Mouse (Mus musculus): ENCODE measurements around the gene Mcu. TPM values are rescaled to one million over a fixed set of nuclear protein-coding genes. Genes with fewer than 3 reads are reported as not detected.

Mcu gene
- polyA plus RNA-seq, 1 experiment from 2014 or later, result 23.8 TPM

DNA sequence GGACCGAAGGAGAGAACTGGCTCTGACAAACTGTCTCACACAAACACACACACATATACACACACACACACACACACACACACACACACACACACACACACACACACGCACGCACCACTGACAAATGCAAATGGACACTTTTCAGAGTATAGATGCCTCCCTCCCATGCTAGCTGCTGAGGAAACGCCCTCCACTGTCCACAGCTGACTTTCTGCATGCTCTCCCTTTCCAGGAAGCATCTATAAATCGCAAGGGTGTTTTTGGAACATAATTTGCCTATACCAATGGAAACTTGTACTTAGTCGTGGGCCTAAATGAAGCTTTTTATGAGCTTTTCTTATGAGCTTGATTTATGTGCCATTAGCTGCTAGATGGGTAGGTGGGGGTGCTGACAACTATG is 46.1 kb downstream of the Mcu start:
- H3K9ac ChIP-seq (ENCODE audit: low read length), result no peak overlapping the region
- H3K4me2 ChIP-seq (ENCODE audit: low read depth, low read length), result no peak overlapping the region
- no peak for ATAC-seq (replicated peaks; ENCODE audit: extremely low read depth, insufficient read depth, low FRiP score)
- peak overlapping the region; percentile 65 for H3K27ac ChIP-seq (ENCODE audit: low read length)
- no peaks in the 10 kb centered on the region for H3K36me3 ChIP-seq (ENCODE audit: control insufficient read depth, insufficient read depth)
- H3K27me3 ChIP-seq (ENCODE audit: control insufficient read depth, insufficient read depth, low read length), result no peaks in the 10 kb centered on the region
- H3K4me3 ChIP-seq (ENCODE audit: low read length), result no peak overlapping the region
- H3K9me3 ChIP-seq (replicated peaks; ENCODE audit: control insufficient read depth, low read length), result peaks cover 2% of the 10 kb centered on the region; the same call in 1 of the 2 replicates
- peaks cover 10% of the 10 kb centered on the region for H3K4me1 ChIP-seq (ENCODE audit: control insufficient read depth, insufficient read depth, low read length)
- WGBS, result 78% methylated on average over 6 of the region's 6 CpGs

DNA sequence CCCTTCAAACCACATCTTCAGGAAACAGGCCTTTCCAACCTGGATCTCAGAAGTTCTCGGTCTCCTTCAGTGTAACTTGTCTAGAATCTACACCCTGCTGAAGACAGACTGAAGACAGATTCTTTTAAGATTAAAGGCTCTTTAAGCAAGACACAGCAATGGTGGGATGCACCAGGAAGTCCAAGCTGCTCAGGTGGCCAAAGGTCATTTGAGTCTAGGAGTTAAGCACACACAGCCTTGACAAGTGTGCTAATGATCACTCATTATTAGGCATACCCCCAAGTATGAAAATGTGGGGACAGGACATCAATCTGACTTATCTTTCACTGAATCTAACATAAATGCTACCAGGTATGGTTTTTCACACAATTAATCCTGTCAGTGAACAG is 47.0 kb downstream of the Mcu start:
- no peak for ATAC-seq (replicated peaks; ENCODE audit: extremely low read depth, insufficient read depth, low FRiP score)
- no peak overlapping the region for H3K27ac ChIP-seq (ENCODE audit: low read length)
- WGBS, result 85% methylated on average over 1 of the region's 1 CpGs
- H3K36me3 ChIP-seq (ENCODE audit: control insufficient read depth, insufficient read depth), result no peaks in the 10 kb centered on the region
- no peak overlapping the region for H3K9ac ChIP-seq (ENCODE audit: low read length)
- no peak overlapping the region for H3K4me3 ChIP-seq (ENCODE audit: low read length)
- H3K4me1 ChIP-seq (ENCODE audit: control insufficient read depth, insufficient read depth, low read length), result peaks cover 10% of the 10 kb centered on the region
- no peak overlapping the region for H3K4me2 ChIP-seq (ENCODE audit: low read depth, low read length)
- no peaks in the 10 kb centered on the region for H3K27me3 ChIP-seq (ENCODE audit: control insufficient read depth, insufficient read depth, low read length)
- peaks cover 2% of the 10 kb centered on the region; the same call in 1 of the 2 replicates for H3K9me3 ChIP-seq (replicated peaks; ENCODE audit: control insufficient read depth, low read length)

DNA sequence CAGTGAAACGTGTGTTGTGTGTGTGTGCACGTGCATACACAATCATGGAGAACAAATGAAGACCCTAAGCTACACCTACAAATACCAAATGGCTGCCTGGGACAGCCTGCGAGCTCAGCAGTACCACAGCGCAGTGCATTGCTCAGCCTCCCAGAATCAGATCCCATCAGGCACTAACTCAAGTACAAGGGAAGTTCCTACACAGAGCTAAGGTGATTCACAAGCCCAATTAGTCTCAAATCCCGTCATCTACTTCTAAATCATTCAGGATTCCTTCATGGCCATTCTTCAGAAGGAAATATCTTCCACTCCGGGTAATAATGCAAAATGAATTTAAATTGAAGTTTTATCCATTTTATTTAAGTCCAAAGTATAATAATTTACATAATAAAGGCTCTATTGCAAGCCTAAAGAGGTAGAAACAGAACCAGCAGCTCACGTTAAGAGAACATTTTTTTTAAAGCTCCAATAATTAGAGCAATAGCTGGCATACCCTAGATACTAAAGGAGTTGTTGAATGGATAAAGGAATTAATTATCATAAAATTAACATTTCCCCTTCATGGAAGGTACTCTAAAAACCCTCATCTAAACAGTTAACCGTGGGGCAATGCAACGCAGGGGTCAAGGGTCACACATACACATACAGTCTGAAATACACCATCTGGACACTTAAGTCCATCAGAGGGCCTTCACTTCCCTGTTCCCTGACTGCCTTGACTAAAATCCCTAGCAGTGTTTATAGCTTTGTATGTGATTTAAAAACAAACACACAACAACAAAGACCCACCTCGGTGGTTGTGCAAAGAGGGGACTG is 47.6 kb downstream of the Mcu start:
- Histone ChIP-seq H3K4me3 (ENCODE audit: low read length) (no peak overlapping the region), H3K9ac (ENCODE audit: low read length) (no peak overlapping the region), H3K4me1 (ENCODE audit: control insufficient read depth, insufficient read depth, low read length) (peaks cover 10% of the 10 kb centered on the region), H3K9me3 (replicated peaks; ENCODE audit: control insufficient read depth, low read length) (0 out of 2 replicates have a peak, but pooled peaks cover 2% of the 10 kb centered on the region), H3K4me2 (ENCODE audit: low read depth, low read length) (no peak overlapping the region), H3K27ac (ENCODE audit: low read length) (no peak overlapping the region), H3K27me3 (ENCODE audit: control insufficient read depth, insufficient read depth, low read length) (no peaks in the 10 kb centered on the region), H3K36me3 (ENCODE audit: control insufficient read depth, insufficient read depth) (no peaks in the 10 kb centered on the region)
- 82% methylated on average over 10 of the region's 10 CpGs for WGBS
- no peak for ATAC-seq (replicated peaks; ENCODE audit: extremely low read depth, insufficient read depth, low FRiP score)

DNA sequence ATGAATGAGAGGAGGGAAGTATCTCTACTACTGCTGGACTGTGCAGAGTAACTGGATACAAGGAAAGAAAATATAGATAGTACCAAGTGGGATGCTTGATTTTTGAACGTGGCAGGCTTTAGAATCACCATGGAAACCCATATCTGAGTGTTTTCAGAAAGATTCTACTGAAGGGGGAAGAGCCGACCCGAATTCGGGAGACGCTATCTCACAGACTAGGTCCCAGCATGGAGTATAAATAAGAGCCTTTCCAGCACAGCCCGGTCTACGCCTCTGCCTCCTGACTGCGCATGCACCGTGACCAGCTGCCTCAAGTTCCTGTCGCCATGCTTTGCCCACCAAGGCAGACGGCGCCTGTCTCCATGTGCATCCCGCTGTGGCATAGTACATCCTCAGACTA is 49.5 kb downstream of the Mcu start:
- Histone ChIP-seq H3K4me3 (ENCODE audit: low read length) (no peak overlapping the region), H3K27me3 (ENCODE audit: control insufficient read depth, insufficient read depth, low read length) (no peaks in the 10 kb centered on the region), H3K36me3 (ENCODE audit: control insufficient read depth, insufficient read depth) (no peaks in the 10 kb centered on the region), H3K9me3 (replicated peaks; ENCODE audit: control insufficient read depth, low read length) (no peaks in the 10 kb centered on the region), H3K4me2 (ENCODE audit: low read depth, low read length) (no peak overlapping the region), H3K4me1 (ENCODE audit: control insufficient read depth, insufficient read depth, low read length) (peaks cover 13% of the 10 kb centered on the region), H3K27ac (ENCODE audit: low read length) (no peak overlapping the region), H3K9ac (ENCODE audit: low read length) (no peak overlapping the region)
- no peak for ATAC-seq (replicated peaks; ENCODE audit: extremely low read depth, insufficient read depth, low FRiP score)
- WGBS, result 78% methylated on average over 13 of the region's 13 CpGs

DNA sequence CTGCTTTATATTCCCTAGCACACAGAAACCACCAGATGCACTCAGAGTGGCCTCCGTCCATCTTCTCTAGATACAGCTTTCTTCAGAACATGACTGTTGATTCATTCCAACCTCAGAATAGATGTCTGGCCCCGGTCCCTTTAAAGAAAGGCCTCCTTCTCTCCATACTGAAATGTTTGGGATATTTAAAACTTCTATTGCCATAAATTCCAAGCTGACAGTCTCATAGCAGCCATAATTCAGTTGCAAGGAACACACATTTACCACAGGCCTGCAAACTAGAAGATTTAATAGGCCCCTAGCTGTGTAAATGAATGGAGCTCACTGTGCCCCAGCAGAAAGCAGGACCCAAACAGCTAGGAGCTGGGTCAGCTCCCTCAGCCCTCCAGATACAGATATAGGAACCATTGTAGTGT is 50.5 kb downstream of the Mcu start:
- H3K4me1 ChIP-seq (ENCODE audit: control insufficient read depth, insufficient read depth, low read length), result peaks cover 10% of the 10 kb centered on the region
- WGBS, result 65% methylated on average over 2 of the region's 2 CpGs
- H3K4me3 ChIP-seq (ENCODE audit: low read length), result no peak overlapping the region
- no peaks in the 10 kb centered on the region for H3K27me3 ChIP-seq (ENCODE audit: control insufficient read depth, insufficient read depth, low read length)
- H3K9me3 ChIP-seq (replicated peaks; ENCODE audit: control insufficient read depth, low read length), result no peaks in the 10 kb centered on the region
- no peak overlapping the region for H3K9ac ChIP-seq (ENCODE audit: low read length)
- no peak overlapping the region for H3K27ac ChIP-seq (ENCODE audit: low read length)
- H3K36me3 ChIP-seq (ENCODE audit: control insufficient read depth, insufficient read depth), result no peaks in the 10 kb centered on the region
- no peak for ATAC-seq (replicated peaks; ENCODE audit: extremely low read depth, insufficient read depth, low FRiP score)
- H3K4me2 ChIP-seq (ENCODE audit: low read depth, low read length), result no peak overlapping the region

DNA sequence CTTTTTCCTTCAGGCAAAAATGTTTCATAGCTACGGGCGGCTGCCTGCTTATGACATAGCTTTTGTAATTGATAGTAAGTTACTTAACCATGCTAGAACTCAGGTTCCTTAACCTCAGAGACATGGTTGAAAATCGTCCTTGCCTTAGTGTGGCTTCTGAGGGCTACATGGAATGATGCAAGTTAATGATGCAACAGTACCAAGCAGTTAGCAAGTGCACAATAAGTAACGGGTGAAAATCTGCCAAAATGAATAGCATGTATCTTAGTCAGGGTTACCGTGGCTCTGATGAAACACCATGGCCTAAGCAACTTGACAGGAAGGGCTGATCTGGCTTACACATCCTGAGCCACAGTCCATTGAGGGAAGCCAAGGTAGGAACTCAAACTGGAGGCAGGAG is 51.9 kb downstream of the Mcu start:
- Histone ChIP-seq H3K4me2 (ENCODE audit: low read depth, low read length) (no peak overlapping the region), H3K36me3 (ENCODE audit: control insufficient read depth, insufficient read depth) (no peaks in the 10 kb centered on the region), H3K9ac (ENCODE audit: low read length) (no peak overlapping the region), H3K4me3 (ENCODE audit: low read length) (no peak overlapping the region), H3K4me1 (ENCODE audit: control insufficient read depth, insufficient read depth, low read length) (peaks cover 5% of the 10 kb centered on the region; the same call in 1 of the 2 replicates), H3K9me3 (replicated peaks; ENCODE audit: control insufficient read depth, low read length) (no peaks in the 10 kb centered on the region), H3K27ac (ENCODE audit: low read length) (no peak overlapping the region), H3K27me3 (ENCODE audit: control insufficient read depth, insufficient read depth, low read length) (no peaks in the 10 kb centered on the region)
- ATAC-seq (replicated peaks; ENCODE audit: extremely low read depth, insufficient read depth, low FRiP score), result no peak
- 79% methylated on average over 5 of the region's 5 CpGs for WGBS

DNA sequence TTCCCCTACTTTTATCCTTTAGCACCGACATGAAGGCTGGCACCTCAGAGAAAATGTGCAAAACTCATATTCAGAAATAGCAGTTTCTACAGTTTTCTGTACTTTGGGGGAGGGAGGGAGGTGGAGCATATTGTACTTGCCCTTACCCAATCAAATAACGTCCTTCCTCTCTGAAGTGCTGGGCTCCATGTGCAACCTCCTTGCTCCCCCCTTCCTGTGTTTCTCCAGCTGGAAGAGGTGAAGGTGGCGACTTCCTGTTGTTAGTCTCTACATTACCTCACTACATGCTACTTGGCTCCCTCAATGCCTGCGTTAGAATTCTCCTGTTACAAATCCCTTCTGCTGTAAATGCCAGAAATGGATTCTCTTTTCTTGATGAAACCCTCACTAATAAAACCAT is 54.0 kb downstream of the Mcu start:
- Histone ChIP-seq H3K4me2 (ENCODE audit: low read depth, low read length) (no peak overlapping the region), H3K36me3 (ENCODE audit: control insufficient read depth, insufficient read depth) (no peaks in the 10 kb centered on the region), H3K9me3 (replicated peaks; ENCODE audit: control insufficient read depth, low read length) (no peaks in the 10 kb centered on the region), H3K9ac (ENCODE audit: low read length) (no peak overlapping the region), H3K4me1 (ENCODE audit: control insufficient read depth, insufficient read depth, low read length) (peaks cover 5% of the 10 kb centered on the region; the same call in 1 of the 2 replicates), H3K27me3 (ENCODE audit: control insufficient read depth, insufficient read depth, low read length) (no peaks in the 10 kb centered on the region), H3K4me3 (ENCODE audit: low read length) (no peak overlapping the region), H3K27ac (ENCODE audit: low read length) (no peak overlapping the region; the same call in 1 of the 2 replicates)
- 0 out of 2 replicates have a peak, but pooled peaks have one; percentile 69 for ATAC-seq (replicated peaks; ENCODE audit: extremely low read depth, insufficient read depth, low FRiP score)
- 55% methylated on average over 4 of the region's 4 CpGs for whole genome bisulfite sequencing

DNA sequence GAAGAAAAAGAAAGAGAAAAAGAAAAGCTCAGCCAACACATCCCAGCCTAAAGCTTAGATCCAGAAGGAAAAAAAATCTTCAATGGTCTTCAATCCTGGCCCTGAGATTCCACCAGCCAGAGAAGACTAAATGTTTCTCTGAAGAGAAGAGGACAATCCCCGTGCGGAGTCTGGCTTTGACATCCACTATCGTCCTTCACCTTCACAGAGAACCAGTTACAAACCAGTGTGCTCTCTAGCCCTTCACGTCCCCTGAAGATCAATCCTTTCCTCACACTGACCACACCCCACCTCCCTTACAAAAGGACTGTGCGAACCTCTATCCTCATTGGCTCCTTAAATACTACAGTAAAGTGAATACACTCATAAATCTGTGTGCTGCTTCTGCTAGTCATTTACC is 56.4 kb downstream of the Mcu start:
- Histone ChIP-seq H3K4me2 (ENCODE audit: low read depth, low read length) (no peak overlapping the region), H3K9ac (ENCODE audit: low read length) (no peak overlapping the region), H3K4me1 (ENCODE audit: control insufficient read depth, insufficient read depth, low read length) (peaks cover 8% of the 10 kb centered on the region), H3K27ac (ENCODE audit: low read length) (no peak overlapping the region), H3K9me3 (replicated peaks; ENCODE audit: control insufficient read depth, low read length) (no peaks in the 10 kb centered on the region), H3K27me3 (ENCODE audit: control insufficient read depth, insufficient read depth, low read length) (no peaks in the 10 kb centered on the region), H3K4me3 (ENCODE audit: low read length) (no peak overlapping the region), H3K36me3 (ENCODE audit: control insufficient read depth, insufficient read depth) (no peaks in the 10 kb centered on the region)
- no peak for ATAC-seq (replicated peaks; ENCODE audit: extremely low read depth, insufficient read depth, low FRiP score)
- 94% methylated on average over 5 of the region's 5 CpGs for WGBS

GRCm38 (mm10) chr10:59558602-59559001 is 57.9 kb downstream of the Mcu start:
- Histone ChIP-seq H3K9ac (ENCODE audit: low read length) (no peak overlapping the region), H3K9me3 (replicated peaks; ENCODE audit: control insufficient read depth, low read length) (0 out of 2 replicates have a peak, but pooled peaks cover 2% of the 10 kb centered on the region), H3K4me3 (ENCODE audit: low read length) (no peak overlapping the region), H3K36me3 (ENCODE audit: control insufficient read depth, insufficient read depth) (no peaks in the 10 kb centered on the region), H3K27ac (ENCODE audit: low read length) (no peak overlapping the region), H3K27me3 (ENCODE audit: control insufficient read depth, insufficient read depth, low read length) (no peaks in the 10 kb centered on the region), H3K4me1 (ENCODE audit: control insufficient read depth, insufficient read depth, low read length) (peaks cover 8% of the 10 kb centered on the region), H3K4me2 (ENCODE audit: low read depth, low read length) (no peak overlapping the region)
- WGBS, result 83% methylated on average over 4 of the region's 4 CpGs
- no peak for ATAC-seq (replicated peaks; ENCODE audit: extremely low read depth, insufficient read depth, low FRiP score)

Data from heart, embryonic 16.5 days (tissue).